Mouse (Mus musculus) kidney, embryonic 15.5 days (tissue): ENCODE results near the gene Ankrd9. TPM values are rescaled to one million over a fixed set of nuclear protein-coding genes. Genes with fewer than 3 reads are reported as not detected.

Experiments
- ATAC-seq: fragments of 200-750 bp; cut with Nextera tagmentation; replicated peaks from 2 replicates; pipeline ENCODE4 v1.8.0; 2017; ENCODE audit warnings: moderate TSS enrichment; ENCODE audit not compliant: low FRiP score
- H3K27ac ChIP-seq: fragments of 300-500 bp; sonication (generic); 2 replicates; pipeline ENCODE4 v1.5.1; 2015; ENCODE audit warnings: mild to moderate bottlenecking, inconsistent platforms
- H3K27me3 ChIP-seq: fragments of 300-500 bp; sonication (generic); 2 replicates; pipeline ENCODE4 v1.6.1; 2015; ENCODE audit warnings: inconsistent platforms
- H3K36me3 ChIP-seq: fragments of 300-500 bp; sonication (generic); 2 replicates; pipeline ENCODE4 v1.6.1; 2015; ENCODE audit warnings: inconsistent platforms
- H3K4me1 ChIP-seq: fragments of 300-500 bp; sonication (generic); 2 replicates; pipeline ENCODE4 v1.6.1; 2015; ENCODE audit warnings: inconsistent platforms
- H3K4me2 ChIP-seq: fragments of 300-500 bp; sonication (generic); 2 replicates; pipeline ENCODE4 v1.6.1; 2015; ENCODE audit warnings: moderate library complexity, mild to moderate bottlenecking, inconsistent platforms
- H3K4me3 ChIP-seq: fragments of 300-500 bp; sonication (generic); replicated peaks from 2 replicates; pipeline ENCODE4 v1.5.1; 2015; ENCODE audit warnings: mild to moderate bottlenecking, inconsistent platforms
- H3K9ac ChIP-seq: fragments of 300-500 bp; sonication (generic); 2 replicates; pipeline ENCODE4 v1.6.1; 2015; ENCODE audit warnings: mild to moderate bottlenecking, inconsistent platforms
- H3K9me3 ChIP-seq: fragments of 300-500 bp; sonication (generic); replicated peaks from 2 replicates; pipeline ENCODE4 v1.6.1; 2016; ENCODE audit warnings: inconsistent platforms
- WGBS: fragments of 180-500 bp; shearing (Covaris S2); methylation state at CpG from one replicate; pipeline ENCODE4 v1.1.7; 2015; ENCODE audit warnings: mixed read lengths; 5-methylcytosine and 5-hydroxymethylcytosine counted together
- polyA plus RNA-seq: library from polyadenylated mRNA; unstranded; fragments of >200 nt; fragmentation: Nextera tagmentation; extraction: Ambion mirVana; gene quantifications from 2 replicates; pipeline ENCODE4 v1.2.1, GENCODE M21; 2015

Ankrd9 gene
- polyA plus RNA-seq = 12.1 and 14.0 TPM in 2 replicates

GRCm38 (mm10) chr12:110978607-110979406, at the start of gene Ankrd9:
Gene Ankrd9 (minus strand): TSS chr12:110979040.
- Histone ChIP-seq H3K9ac (peak within 1 kb of the TSS; percentile 91), H3K4me1 (peaks cover 21% of the 10 kb centered on the region), H3K4me2 (peak within 1 kb of the TSS; percentile 88), H3K4me3 (peak within 1 kb of the TSS; percentile 91), H3K27me3 (0 out of 2 replicates have a peak, but pooled peaks cover 4% of the 10 kb centered on the region), H3K27ac (peak within 1 kb of the TSS; percentile 79), H3K9me3 (no peaks in the 10 kb centered on the region), H3K36me3 (peaks cover 34% of the 10 kb centered on the region)
- peak; percentile 97 for ATAC-seq
- WGBS = under 1% methylated on average over 90 of the region's 90 CpGs

- H3K36me3 ChIP-seq = no peaks in the 10 kb centered on the region
These were observed 42.7 kb upstream of the Ankrd9 start for GRCm38 (mm10) chr12:111021577-111021976.

GRCm38 (mm10) chr12:111021138-111021537, 42.3 kb upstream of the Ankrd9 start:
- H3K9me3 ChIP-seq = no peaks in the 10 kb centered on the region
- H3K36me3 ChIP-seq = no peaks in the 10 kb centered on the region
- ATAC-seq = no peak
- H3K4me1 ChIP-seq = no peaks in the 10 kb centered on the region
- H3K4me2 ChIP-seq = no peak overlapping the region
- H3K27me3 ChIP-seq = no peaks in the 10 kb centered on the region
- H3K27ac ChIP-seq = no peak overlapping the region
- H3K9ac ChIP-seq = no peak overlapping the region
- WGBS = 29% methylated on average over 1 of the region's 1 CpGs
- H3K4me3 ChIP-seq = no peak overlapping the region

More at GRCm38 (mm10) chr12:111021577-111021976, 42.7 kb upstream of the Ankrd9 start:
- H3K27ac ChIP-seq = no peak overlapping the region
- H3K4me3 ChIP-seq = no peak overlapping the region
- no peak overlapping the region for H3K4me2 ChIP-seq
- 63% methylated on average over 3 of the region's 3 CpGs for WGBS
- H3K9ac ChIP-seq = no peak overlapping the region
- H3K9me3 ChIP-seq = no peaks in the 10 kb centered on the region
- no peak for ATAC-seq
- no peaks in the 10 kb centered on the region for H3K27me3 ChIP-seq
- H3K4me1 ChIP-seq = no peaks in the 10 kb centered on the region

GRCm38 (mm10) chr12:111019086-111019485, 40.2 kb upstream of the Ankrd9 start:
- 92% methylated on average over 2 of the region's 2 CpGs for WGBS
- ATAC-seq = no peak
- Histone ChIP-seq H3K9ac (no peak overlapping the region), H3K27me3 (no peaks in the 10 kb centered on the region), H3K36me3 (no peaks in the 10 kb centered on the region), H3K27ac (no peak overlapping the region), H3K4me1 (no peaks in the 10 kb centered on the region), H3K9me3 (no peaks in the 10 kb centered on the region), H3K4me3 (no peak overlapping the region), H3K4me2 (no peak overlapping the region)

GRCm38 (mm10) chr12:111018068-111018467, 39.2 kb upstream of the Ankrd9 start:
- no peaks in the 10 kb centered on the region for H3K9me3 ChIP-seq
- 91% methylated on average over 11 of the region's 11 CpGs for WGBS
- H3K4me2 ChIP-seq = no peak overlapping the region
- H3K27ac ChIP-seq = no peak overlapping the region
- no peak for ATAC-seq
- no peaks in the 10 kb centered on the region for H3K4me1 ChIP-seq
- no peak overlapping the region for H3K4me3 ChIP-seq
- H3K36me3 ChIP-seq = no peaks in the 10 kb centered on the region
- H3K27me3 ChIP-seq = no peaks in the 10 kb centered on the region
- no peak overlapping the region for H3K9ac ChIP-seq

GRCm38 (mm10) chr12:111016807-111017206, 38.0 kb upstream of the Ankrd9 start:
- Histone ChIP-seq H3K36me3 (no peaks in the 10 kb centered on the region), H3K4me1 (no peaks in the 10 kb centered on the region), H3K4me3 (no peak overlapping the region), H3K9me3 (no peaks in the 10 kb centered on the region), H3K27ac (no peak overlapping the region), H3K9ac (no peak overlapping the region), H3K4me2 (no peak overlapping the region), H3K27me3 (no peaks in the 10 kb centered on the region)
- ATAC-seq = no peak
- WGBS = 73% methylated on average over 3 of the region's 3 CpGs

GRCm38 (mm10) chr12:111009615-111010257, 30.9 kb upstream of the Ankrd9 start:
- no peak overlapping the region for H3K4me2 ChIP-seq
- no peaks in the 10 kb centered on the region for H3K27me3 ChIP-seq
- no peaks in the 10 kb centered on the region for H3K36me3 ChIP-seq
- no peak overlapping the region for H3K9ac ChIP-seq
- peaks cover 40% of the 10 kb centered on the region for H3K4me1 ChIP-seq
- WGBS = 77% methylated on average over 6 of the region's 6 CpGs
- no peak for ATAC-seq
- no peak overlapping the region for H3K4me3 ChIP-seq
- no peaks in the 10 kb centered on the region for H3K9me3 ChIP-seq
- H3K27ac ChIP-seq = no peak overlapping the region

- Histone ChIP-seq H3K36me3 (no peaks in the 10 kb centered on the region), H3K4me2 (no peak overlapping the region), H3K9ac (no peak overlapping the region), H3K4me3 (no peak overlapping the region), H3K9me3 (no peaks in the 10 kb centered on the region), H3K27me3 (no peaks in the 10 kb centered on the region), H3K4me1 (peaks cover 40% of the 10 kb centered on the region), H3K27ac (peak overlapping the region; percentile 56; the same call in 1 of the 2 replicates)
- WGBS = 45% methylated on average over 11 of the region's 11 CpGs
- ATAC-seq = no peak
These were observed 30.0 kb upstream of the Ankrd9 start for GRCm38 (mm10) chr12:111008500-111009490.

GRCm38 (mm10) chr12:111007134-111008103, 28.6 kb upstream of the Ankrd9 start:
- peak; percentile 49; the same call in 1 of the 2 replicates for ATAC-seq
- Histone ChIP-seq H3K9me3 (no peaks in the 10 kb centered on the region), H3K4me1 (peaks cover 40% of the 10 kb centered on the region), H3K4me3 (no peak overlapping the region), H3K27ac (peak overlapping the region; percentile 39), H3K9ac (no peak overlapping the region), H3K4me2 (no peak overlapping the region), H3K36me3 (no peaks in the 10 kb centered on the region), H3K27me3 (no peaks in the 10 kb centered on the region)
- 53% methylated on average over 14 of the region's 14 CpGs for WGBS

GRCm38 (mm10) chr12:111006339-111006738, 27.5 kb upstream of the Ankrd9 start:
- Histone ChIP-seq H3K4me3 (no peak overlapping the region), H3K36me3 (no peaks in the 10 kb centered on the region), H3K9me3 (no peaks in the 10 kb centered on the region), H3K9ac (no peak overlapping the region), H3K27ac (peak overlapping the region; percentile 39), H3K27me3 (no peaks in the 10 kb centered on the region), H3K4me1 (peaks cover 40% of the 10 kb centered on the region), H3K4me2 (no peak overlapping the region)
- 70% methylated on average over 5 of the region's 5 CpGs for WGBS
- ATAC-seq = 0 out of 2 replicates have a peak, but pooled peaks have one; percentile 37

- Histone ChIP-seq H3K4me1 (peaks cover 40% of the 10 kb centered on the region), H3K4me3 (no peak overlapping the region), H3K27ac (no peak overlapping the region), H3K27me3 (no peaks in the 10 kb centered on the region), H3K4me2 (no peak overlapping the region), H3K9me3 (no peaks in the 10 kb centered on the region), H3K9ac (no peak overlapping the region), H3K36me3 (no peaks in the 10 kb centered on the region)
- peak; percentile 43; the same call in 1 of the 2 replicates for ATAC-seq
- 67% methylated on average over 6 of the region's 6 CpGs for WGBS
These were observed 27.0 kb upstream of the Ankrd9 start for GRCm38 (mm10) chr12:111005803-111006202.
